Mouse (Mus musculus) erythroid progenitor cell, adult 5-6 weeks (primary cell): ENCODE results near the gene Bcr. TPM values are rescaled to one million over a fixed set of nuclear protein-coding genes. Genes with fewer than 3 reads are reported as not detected.

Source experiments
- ATAC-seq: replicated peaks from 2 replicates; pipeline ENCODE4 v1.8.0; 2016; ENCODE audit warnings: moderate number of reproducible peaks, mild to moderate bottlenecking, moderate TSS enrichment, inconsistent platforms; ENCODE audit not compliant: poor library complexity, low FRiP score, severe bottlenecking
- total RNA-seq, 2 experiments: library from RNA; stranded (forward) in 1 of 2; stranded (reverse) in 1 of 2; fragments of 150-400 nt in 1 of 2; fragments of 186-747, 209-891 nt in 1 of 2; gene quantifications; 2 replicates each; pipeline versions ENCODE4 v1.2.3 to v1.2.4; 2015 to 2017; ENCODE audit warnings: low replicate concordance in 2 of 2

The Bcr gene
- total RNA-seq, 2 experiments from 2014 or later = 2.5 to 5.4 TPM

- no peak for ATAC-seq
These were observed 6.3 kb upstream of the Bcr start for GRCm38 (mm10) chr10:75054125-75054524.

- no peak for ATAC-seq
These were observed 4.7 kb upstream of the Bcr start for GRCm38 (mm10) chr10:75055672-75056071.

GRCm38 (mm10) chr10:75056255-75056654, 4.1 kb upstream of the Bcr start:
- ATAC-seq = no peak

DNA sequence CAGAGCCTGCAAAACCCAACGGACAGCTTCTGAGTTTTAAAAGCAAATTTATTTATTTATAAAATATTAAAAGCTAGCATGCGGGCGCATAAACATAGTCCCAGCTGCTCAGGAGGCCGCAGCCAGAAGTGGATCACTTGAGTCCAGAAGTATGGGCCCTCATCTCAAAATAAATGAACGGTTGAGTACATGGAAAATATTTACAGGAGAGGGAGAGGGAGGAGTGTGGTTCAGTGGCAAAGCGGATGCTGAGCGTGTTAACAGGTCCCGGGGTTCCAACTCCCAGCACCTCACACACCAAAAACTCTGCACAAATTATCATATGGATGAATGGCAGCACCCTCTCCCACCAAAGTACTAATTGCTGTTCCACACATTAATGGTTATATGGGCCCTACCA, 2.1 kb upstream of the Bcr start:
- no peak for ATAC-seq

GRCm38 (mm10) chr10:75058761-75059395, 1.5 kb upstream of the Bcr start:
- no peak for ATAC-seq

DNA sequence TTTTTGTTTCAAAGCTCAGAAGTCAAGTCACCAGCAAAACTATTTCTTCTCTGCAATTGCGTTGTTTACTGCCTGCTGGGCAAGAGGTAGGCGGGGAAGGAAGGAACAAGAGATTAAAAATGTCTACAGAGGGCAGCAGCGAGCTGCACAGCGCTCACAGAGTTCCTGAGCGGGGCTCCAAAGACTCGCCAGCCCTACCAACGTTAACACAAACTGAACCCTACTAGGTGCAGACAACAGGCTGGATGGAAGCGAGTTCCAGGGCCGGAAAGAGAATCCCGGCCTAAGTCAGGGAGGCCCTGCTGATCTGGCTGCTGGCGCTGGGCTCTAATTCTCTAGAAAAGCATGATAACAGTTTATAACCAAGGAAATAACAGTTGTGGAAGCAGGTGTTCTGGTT, 996 bp upstream of the Bcr start:
- ATAC-seq = no peak

GRCm38 (mm10) chr10:75060843-75061235, 447 bp downstream of the Bcr start:
- no peak for ATAC-seq

DNA sequence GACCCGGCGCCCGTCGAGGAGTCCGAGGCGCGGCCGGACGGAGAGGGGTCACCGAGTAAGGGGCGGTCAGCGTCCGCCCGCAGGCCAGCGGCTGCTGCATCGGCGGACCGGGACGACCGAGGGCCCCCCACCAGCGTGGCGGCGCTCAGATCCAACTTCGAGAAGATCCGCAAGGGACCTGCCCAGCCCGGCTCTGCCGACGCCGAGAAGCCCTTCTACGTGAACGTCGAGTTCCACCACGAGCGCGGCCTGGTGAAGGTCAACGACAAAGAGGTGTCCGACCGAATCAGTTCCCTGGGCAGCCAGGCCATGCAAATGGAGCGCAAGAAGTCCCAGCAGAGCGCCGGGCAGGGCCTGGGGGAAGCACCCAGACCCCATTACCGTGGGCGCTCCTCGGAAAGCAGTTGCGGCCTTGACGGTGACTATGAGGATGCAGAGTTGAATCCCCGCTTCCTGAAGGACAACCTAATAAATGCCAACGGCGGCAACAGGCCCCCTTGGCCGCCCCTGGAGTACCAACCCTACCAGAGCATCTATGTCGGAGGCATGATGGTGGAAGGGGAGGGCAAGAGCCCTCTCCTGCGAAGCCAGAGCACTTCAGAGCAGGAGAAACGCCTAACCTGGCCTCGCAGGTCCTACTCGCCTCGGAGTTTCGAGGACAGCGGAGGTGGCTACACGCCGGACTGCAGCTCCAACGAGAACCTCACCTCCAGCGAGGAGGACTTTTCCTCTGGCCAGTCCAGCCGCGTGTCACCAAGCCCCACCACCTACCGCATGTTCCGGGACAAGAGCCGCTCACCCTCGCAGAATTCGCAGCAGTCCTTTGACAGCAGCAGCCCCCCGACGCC, 1.2 kb downstream of the Bcr start:
- ATAC-seq = no peak

GRCm38 (mm10) chr10:75062189-75062561, 1.8 kb downstream of the Bcr start:
- ATAC-seq = no peak

DNA sequence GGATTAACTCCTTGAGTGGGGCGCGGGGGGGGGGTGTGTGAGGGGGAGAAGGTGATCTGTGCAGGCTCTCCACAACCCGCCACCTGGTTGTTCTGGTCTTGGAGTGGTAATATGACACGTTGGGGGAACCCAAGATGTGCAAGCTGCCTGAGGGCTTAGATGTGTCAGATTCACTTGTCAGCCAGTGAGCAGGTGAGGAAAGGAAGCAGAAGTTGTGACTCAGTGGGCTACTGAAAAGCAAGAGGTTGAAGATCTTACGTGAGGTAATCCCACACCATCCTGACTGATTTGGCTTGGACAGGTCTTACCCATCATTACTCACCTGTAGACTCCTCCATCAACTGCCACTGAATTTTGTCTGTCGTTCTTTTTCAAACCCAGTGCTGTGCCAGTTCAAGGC, 2.2 kb downstream of the Bcr start:
- no peak for ATAC-seq

- no peak for ATAC-seq
These were observed 3.0 kb downstream of the Bcr start for GRCm38 (mm10) chr10:75063301-75063965.

DNA sequence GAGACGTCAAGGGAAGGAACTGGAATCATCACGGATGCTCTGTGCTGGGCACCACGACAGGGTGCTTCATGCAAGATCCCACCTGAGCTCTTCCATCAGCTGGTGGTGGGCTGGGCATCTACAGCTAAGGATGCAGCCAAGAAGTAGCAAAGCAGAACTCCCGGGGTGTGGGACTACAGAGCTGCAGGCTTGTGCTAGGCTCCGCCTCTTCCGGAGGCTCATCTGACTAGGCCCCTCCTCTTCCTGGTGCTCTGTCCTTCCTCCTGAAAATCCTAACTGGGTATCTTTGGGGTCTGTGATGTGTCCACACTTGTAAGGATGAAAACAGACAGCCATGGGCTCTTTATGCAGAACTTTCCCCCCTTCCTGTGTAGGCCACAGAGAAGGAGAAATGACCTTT, 5.3 kb downstream of the Bcr start:
- no peak for ATAC-seq

DNA sequence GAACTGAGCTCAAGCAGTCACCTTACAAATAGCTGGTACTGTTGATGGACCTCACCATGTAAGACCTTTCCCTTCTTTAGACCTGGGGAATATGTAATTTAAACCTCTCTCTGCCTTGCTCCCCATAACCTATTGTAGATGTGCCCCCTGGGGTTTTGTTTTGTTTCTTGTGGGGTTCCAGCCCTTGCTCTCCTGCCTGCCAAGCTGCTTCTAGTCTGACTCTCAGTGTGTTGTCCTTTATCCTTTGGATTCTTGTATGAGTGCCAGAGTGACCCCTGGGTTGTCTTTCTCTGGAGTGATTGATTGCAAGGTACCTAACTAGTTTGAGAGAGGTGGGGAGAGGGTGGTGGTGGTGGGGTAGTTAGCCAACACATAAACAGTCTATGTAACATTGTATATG, 7.1 kb downstream of the Bcr start:
- no peak for ATAC-seq

DNA sequence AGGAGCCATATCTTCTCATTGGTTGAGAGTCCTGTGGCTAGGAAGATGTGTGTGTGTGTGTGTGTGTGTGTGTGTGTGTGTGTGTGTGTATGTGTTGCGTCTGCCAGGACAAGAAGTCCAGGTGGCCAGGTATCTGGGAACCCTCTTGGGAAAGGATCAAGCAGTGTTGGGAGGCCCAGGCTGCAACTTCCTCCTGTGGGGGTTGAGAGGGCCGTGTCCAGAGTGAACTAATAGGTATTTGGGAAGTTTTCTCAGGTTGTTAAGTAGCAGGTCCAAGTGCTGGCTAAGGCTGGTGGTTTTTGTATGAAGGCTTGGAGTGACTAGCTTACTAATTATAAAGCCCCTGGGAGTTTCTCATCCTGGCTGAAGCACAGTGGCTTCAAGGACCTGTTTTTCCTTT, 7.7 kb downstream of the Bcr start:
- ATAC-seq = no peak

GRCm38 (mm10) chr10:75068624-75069328, 8.4 kb downstream of the Bcr start:
- no peak for ATAC-seq

- ATAC-seq = no peak
These were observed 10.0 kb downstream of the Bcr start for GRCm38 (mm10) chr10:75070281-75070976.

DNA sequence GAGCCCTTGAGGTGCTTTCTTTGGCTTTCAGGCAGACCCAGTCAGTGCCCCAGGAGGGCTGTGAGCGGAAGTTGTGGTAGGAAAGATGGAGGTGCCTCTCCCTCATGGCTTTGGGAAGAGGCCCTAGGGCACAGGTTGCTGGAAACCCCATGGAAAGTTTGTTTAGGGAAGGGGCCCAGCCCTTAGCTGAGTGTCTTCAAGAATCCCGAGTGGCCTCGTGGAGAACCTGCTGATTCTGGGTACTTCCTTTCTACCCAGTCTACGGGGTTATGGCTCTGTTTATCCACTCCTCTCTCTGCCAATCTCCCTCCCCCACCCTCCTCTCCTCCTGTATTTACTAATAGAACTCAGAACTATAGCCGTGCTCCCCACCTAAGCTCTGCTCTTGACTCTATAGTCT, 15.3 kb downstream of the Bcr start:
- no peak for ATAC-seq

GRCm38 (mm10) chr10:75078174-75079128, 18.1 kb downstream of the Bcr start:
- no peak for ATAC-seq

GRCm38 (mm10) chr10:75085330-75085729, 24.9 kb downstream of the Bcr start:
- no peak for ATAC-seq
